Mouse (Mus musculus) stomach, embryonic 14.5 days (tissue): Measurements from ENCODE around the gene Wfdc16. TPM values are rescaled to one million over a fixed set of nuclear protein-coding genes. Genes with fewer than 3 reads are reported as not detected.

Experiments
- ATAC-seq: fragments of 200-750 bp; cut with Nextera tagmentation; 2 replicates; pipeline ENCODE4 v1.8.0; 2017; ENCODE audit warnings: low read depth, moderate TSS enrichment; ENCODE audit not compliant: insufficient number of reproducible peaks, insufficient read depth, low FRiP score
- H3K27ac ChIP-seq: fragments of 300-500 bp; sonication (generic); 2 replicates; pipeline ENCODE4 v1.5.1; 2014; ENCODE audit warnings: mild to moderate bottlenecking, low read length, moderate library complexity, mixed read lengths
- H3K27me3 ChIP-seq: fragments of 300-500 bp; sonication (generic); 2 replicates; pipeline ENCODE4 v1.6.1; 2014; ENCODE audit warnings: low read length, control low read depth, mixed read lengths; ENCODE audit not compliant: control insufficient read depth, insufficient read depth
- H3K36me3 ChIP-seq: fragments of 300-500 bp; sonication (generic); 2 replicates; pipeline ENCODE4 v1.6.1; 2014; ENCODE audit warnings: mild to moderate bottlenecking, control low read depth, low read length, moderate library complexity, mixed read lengths; ENCODE audit not compliant: control insufficient read depth, insufficient read depth
- H3K4me1 ChIP-seq: fragments of 300-500 bp; sonication (generic); 2 replicates; pipeline ENCODE4 v1.6.1; 2014; ENCODE audit warnings: low read length, control low read depth, mixed read lengths; ENCODE audit not compliant: control insufficient read depth, insufficient read depth
- H3K4me2 ChIP-seq: fragments of 300-500 bp; sonication (generic); replicated peaks from 2 replicates; pipeline ENCODE4 v1.6.1; 2014; ENCODE audit warnings: low read depth, low read length, control low read depth
- H3K4me3 ChIP-seq: fragments of 300-500 bp; sonication (generic); 2 replicates; pipeline ENCODE4 v1.5.1; 2014; ENCODE audit warnings: low read depth, low read length, control low read depth
- H3K9ac ChIP-seq: fragments of 300-500 bp; sonication (generic); replicated peaks from 2 replicates; pipeline ENCODE4 v1.6.1; 2014; ENCODE audit warnings: low read depth, mild to moderate bottlenecking, control low read depth, low read length, moderate library complexity, mixed read lengths
- H3K9me3 ChIP-seq: fragments of 300-500 bp; sonication (generic); 2 replicates; pipeline ENCODE4 v1.6.1; 2016; ENCODE audit warnings: low read depth, low read length, control low read depth; ENCODE audit not compliant: control insufficient read depth
- WGBS: fragments of 180-500 bp; shearing (Covaris S2); extraction: QIAGEN DNeasy Blood & Tissue Kit; methylation state at CpG from one replicate; pipeline ENCODE4 v1.1.7; 2014; 5-methylcytosine and 5-hydroxymethylcytosine counted together
- polyA plus RNA-seq: library from polyadenylated mRNA; unstranded; fragments of >200 nt; fragmentation: Nextera tagmentation; extraction: Ambion mirVana; gene quantifications from 2 replicates; pipeline ENCODE4 v1.2.1, GENCODE M21; 2014

The Wfdc16 gene
- polyA plus RNA-seq, 1 experiment from 2014 or later, result not detected

- no peak for ATAC-seq
- no peaks in the 10 kb centered on the region for H3K4me1 ChIP-seq
- 71% methylated on average over 5 of the region's 5 CpGs for WGBS
- H3K4me3 ChIP-seq, result no peak overlapping the region
- H3K27ac ChIP-seq, result no peak overlapping the region
- H3K36me3 ChIP-seq, result no peaks in the 10 kb centered on the region
- H3K27me3 ChIP-seq, result no peaks in the 10 kb centered on the region
- H3K9ac ChIP-seq, result no peak overlapping the region
- H3K4me2 ChIP-seq, result no peak overlapping the region
- H3K9me3 ChIP-seq, result no peaks in the 10 kb centered on the region; the same call in 1 of the 2 replicates
These were observed 31.7 kb upstream of the Wfdc16 start for GRCm38 (mm10) chr2:164670261-164670660.

GRCm38 (mm10) chr2:164664851-164665250 lies 26.3 kb upstream of the Wfdc16 start:
- H3K4me2 ChIP-seq, result no peak overlapping the region
- H3K4me1 ChIP-seq, result no peaks in the 10 kb centered on the region
- ATAC-seq, result no peak
- H3K27ac ChIP-seq, result no peak overlapping the region
- no peaks in the 10 kb centered on the region for H3K36me3 ChIP-seq
- no peak overlapping the region for H3K4me3 ChIP-seq
- no peaks in the 10 kb centered on the region; the same call in 1 of the 2 replicates for H3K9me3 ChIP-seq
- H3K27me3 ChIP-seq, result no peaks in the 10 kb centered on the region
- 85% methylated on average over 7 of the region's 7 CpGs for WGBS
- H3K9ac ChIP-seq, result no peak overlapping the region

GRCm38 (mm10) chr2:164656483-164656882 lies 17.9 kb upstream of the Wfdc16 start, which contains the start of gene Wfdc9:
Gene Wfdc9 (minus strand): TSS chr2:164656583.
- Histone ChIP-seq H3K36me3 (no peaks in the 10 kb centered on the region), H3K4me2 (no peak within 1 kb of the TSS), H3K9me3 (no peaks in the 10 kb centered on the region), H3K9ac (no peak within 1 kb of the TSS), H3K27ac (no peak within 1 kb of the TSS), H3K27me3 (no peaks in the 10 kb centered on the region), H3K4me3 (no peak within 1 kb of the TSS), H3K4me1 (no peaks in the 10 kb centered on the region)
- 83% methylated on average over 9 of the region's 9 CpGs for WGBS
- no peak for ATAC-seq

DNA sequence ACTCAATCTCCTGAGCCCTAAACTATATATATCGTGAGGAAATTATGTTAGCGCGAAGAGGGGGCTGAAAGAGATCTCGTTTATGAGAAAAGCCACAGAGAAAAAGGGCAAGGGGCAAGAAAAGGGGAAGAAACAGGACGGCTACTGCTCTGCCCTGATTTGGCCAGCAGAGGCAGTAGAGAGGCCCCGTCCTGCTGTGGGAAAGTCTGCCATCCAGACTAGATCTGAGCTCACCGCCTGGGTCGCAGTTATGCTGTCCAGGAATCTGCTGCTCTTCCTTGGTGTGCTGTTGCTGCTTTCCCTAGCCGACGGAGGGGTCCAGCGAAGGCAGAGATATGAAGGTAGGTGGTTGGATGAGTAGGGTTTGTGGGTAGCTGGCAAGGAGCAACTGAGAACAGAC lies 17.3 kb upstream of the Wfdc16 start, which contains the start of gene Wfdc10:
Gene Wfdc10, plus strand, starts transcription at position 189 of the 400 bp plus-strand sequence.
- Histone ChIP-seq H3K36me3 (no peaks in the 10 kb centered on the region), H3K27me3 (no peaks in the 10 kb centered on the region), H3K4me3 (no peak within 1 kb of the TSS), H3K9ac (no peak within 1 kb of the TSS), H3K4me1 (no peaks in the 10 kb centered on the region), H3K4me2 (no peak within 1 kb of the TSS), H3K9me3 (no peaks in the 10 kb centered on the region), H3K27ac (no peak within 1 kb of the TSS)
- WGBS, result 14% methylated on average over 11 of the region's 11 CpGs
- ATAC-seq, result no peak

GRCm38 (mm10) chr2:164641881-164642673 lies 3.5 kb upstream of the Wfdc16 start:
- ATAC-seq, result no peak

DNA sequence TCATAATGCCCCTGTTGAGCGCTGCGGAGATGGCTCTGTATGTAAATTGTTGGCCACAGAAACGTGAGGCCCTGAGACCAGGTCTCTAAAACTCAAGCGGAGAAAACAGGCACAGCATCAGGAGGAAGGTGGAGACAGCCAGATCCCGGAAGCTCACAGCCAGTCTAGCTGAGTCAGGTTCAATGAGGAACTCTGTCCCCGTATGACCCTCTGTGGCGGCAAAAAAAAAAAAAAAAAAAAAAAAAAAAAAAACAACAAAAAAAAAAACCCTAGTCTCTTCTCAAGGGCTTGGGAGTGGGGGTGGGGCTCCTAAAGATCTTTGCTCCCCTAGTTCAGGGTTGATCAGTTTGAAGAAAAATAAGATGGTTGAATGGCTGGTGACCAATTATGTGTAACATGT lies 2.5 kb upstream of the Wfdc16 start:
- no peak overlapping the region for H3K4me3 ChIP-seq
- no peak overlapping the region for H3K9ac ChIP-seq
- ATAC-seq, result no peak
- no peak overlapping the region for H3K4me2 ChIP-seq
- no peaks in the 10 kb centered on the region for H3K9me3 ChIP-seq
- no peaks in the 10 kb centered on the region for H3K27me3 ChIP-seq
- no peak overlapping the region for H3K27ac ChIP-seq
- H3K36me3 ChIP-seq, result no peaks in the 10 kb centered on the region
- H3K4me1 ChIP-seq, result no peaks in the 10 kb centered on the region
- whole genome bisulfite sequencing, result 67% methylated on average over 7 of the region's 7 CpGs

More at GRCm38 (mm10) chr2:164641881-164642673, 3.5 kb upstream of the Wfdc16 start:
- Histone ChIP-seq H3K9me3 (no peaks in the 10 kb centered on the region), H3K27me3 (no peaks in the 10 kb centered on the region), H3K4me2 (no peak overlapping the region), H3K27ac (no peak overlapping the region), H3K4me1 (no peaks in the 10 kb centered on the region), H3K36me3 (no peaks in the 10 kb centered on the region), H3K4me3 (no peak overlapping the region), H3K9ac (no peak overlapping the region)
- 70% methylated on average over 13 of the region's 13 CpGs for WGBS

- Histone ChIP-seq H3K4me3 (no peak overlapping the region), H3K9ac (no peak overlapping the region), H3K27me3 (no peaks in the 10 kb centered on the region), H3K4me1 (no peaks in the 10 kb centered on the region), H3K27ac (no peak overlapping the region), H3K36me3 (no peaks in the 10 kb centered on the region), H3K9me3 (no peaks in the 10 kb centered on the region), H3K4me2 (no peak overlapping the region)
- 83% methylated on average over 9 of the region's 9 CpGs for WGBS
- no peak for ATAC-seq
These were observed 3.3 kb downstream of the Wfdc16 start for GRCm38 (mm10) chr2:164635266-164635665.

- H3K9me3 ChIP-seq, result no peaks in the 10 kb centered on the region
- H3K36me3 ChIP-seq, result no peaks in the 10 kb centered on the region
- WGBS, result 81% methylated on average over 4 of the region's 4 CpGs
- no peak overlapping the region for H3K9ac ChIP-seq
- no peak overlapping the region for H3K4me3 ChIP-seq
- H3K27ac ChIP-seq, result no peak overlapping the region
- no peaks in the 10 kb centered on the region for H3K4me1 ChIP-seq
- no peak overlapping the region for H3K4me2 ChIP-seq
- no peak for ATAC-seq
- H3K27me3 ChIP-seq, result no peaks in the 10 kb centered on the region
These were observed 16.8 kb downstream of the Wfdc16 start for GRCm38 (mm10) chr2:164621775-164622174.
